Mouse (Mus musculus): Measurements from ENCODE around the gene 4930505A04Rik. TPM values are rescaled to one million over a fixed set of nuclear protein-coding genes. Genes with fewer than 3 reads are reported as not detected.

Gene 4930505A04Rik
- total RNA-seq, 2 experiments from 2014 or later, result not detected

Other genes starting within 250 kb of the 4930505A04Rik start
- 100 to 1,000 TPM in 1 of 2 experiments, 10 to 100 TPM in 1; 78.4 to 118 TPM for gene Sptbn1, start 203.7 kb downstream of the 4930505A04Rik start, total RNA-seq (2021)
- gene Acyp2, start 177.8 kb upstream of the 4930505A04Rik start, total RNA-seq (2021), result 100 to 1,000 TPM; 139 to 144 TPM